ENCODE assay signal across 8 mouse cellular contexts in genomic region chr11:55468012-55468411, GRCm38 (mm10). TPM values are rescaled to one million over a fixed set of nuclear protein-coding genes. Genes with fewer than 3 reads are reported as not detected.
DNase-seq lines count a peak whose midpoint lies in the region; ATAC-seq and TF ChIP-seq lines count a peak whose summit lies in the region.

No protein-coding gene starts in this region.

- 67% methylated on average over 10 of the region's 10 CpGs for WGBS in embryonic facial prominence, embryonic 11.5 days
- 82% methylated on average over 10 of the region's 10 CpGs for WGBS in limb, embryonic 12.5 days

- DNase-seq in cerebellum, adult 9-11 months, result peak; percentile 53
- DNase-seq in cerebellum, adult 8-10 months, result no peak
- DNase-seq in embryonic facial prominence, embryonic 11.5 days (ENCODE audit: low spot score), result no peak
- DNase-seq in heart, postnatal 36 days, result peak; percentile 33 to 36
- no peak for DNase-seq in left cerebral cortex, adult 9 months (ENCODE audit: low spot score in 2 of 2)
- DNase-seq in layer of hippocampus, adult 9-10 months (ENCODE audit: low spot score), result no peak

- no peaks in the 10 kb centered on the region; the same call in none of the 2 replicates for H3K36me3 ChIP-seq in embryonic facial prominence, embryonic 11.5 days (replicated peaks; ENCODE audit: control insufficient read depth, insufficient read depth, low read depth, low read length)
- H3K36me3 ChIP-seq in limb, embryonic 12.5 days, result peaks cover 17% of the 10 kb centered on the region; the same call in 1 of the 2 replicates
- H3K36me3 ChIP-seq in myocyte (ENCODE audit: control insufficient read depth, insufficient read depth), result no peaks in the 10 kb centered on the region

- H3K4me2 ChIP-seq in embryonic facial prominence, embryonic 11.5 days (ENCODE audit: low read depth, low read length), result peak overlapping the region; percentile 47; the same call in 1 of the 2 replicates
- H3K4me2 ChIP-seq in limb, embryonic 12.5 days, result peak overlapping the region; percentile 76
- H3K4me2 ChIP-seq in myocyte (ENCODE audit: low read depth), result peak overlapping the region; percentile 92

- H3K27me3 ChIP-seq in embryonic facial prominence, embryonic 11.5 days (ENCODE audit: control insufficient read depth, insufficient read depth, low read length), result no peaks in the 10 kb centered on the region
- H3K27me3 ChIP-seq in limb, embryonic 12.5 days, result no peaks in the 10 kb centered on the region
- H3K27me3 ChIP-seq in myocyte (ENCODE audit: control insufficient read depth, insufficient read depth, insufficient read length), result no peaks in the 10 kb centered on the region

- peak overlapping the region; percentile 29 for H3K4me3 ChIP-seq in embryonic facial prominence, embryonic 11.5 days (ENCODE audit: low read depth, low read length)
- H3K4me3 ChIP-seq in limb, embryonic 12.5 days (replicated peaks), result peak overlapping the region; percentile 98
- peak overlapping the region; percentile 94 for H3K4me3 ChIP-seq in myocyte

- no peak overlapping the region for H3K27ac ChIP-seq in embryonic facial prominence, embryonic 11.5 days (replicated peaks; ENCODE audit: low read depth, low read length)
- peak overlapping the region; percentile 89 for H3K27ac ChIP-seq in limb, embryonic 12.5 days

- no peaks in the 10 kb centered on the region for H3K9me3 ChIP-seq in embryonic facial prominence, embryonic 11.5 days (replicated peaks; ENCODE audit: control insufficient read depth, low read length)
- H3K9me3 ChIP-seq in limb, embryonic 12.5 days, result no peaks in the 10 kb centered on the region

- peak overlapping the region; percentile 96 for H3ac ChIP-seq in myocyte (ENCODE audit: control insufficient read depth, insufficient read length)

- H3K9ac ChIP-seq in embryonic facial prominence, embryonic 11.5 days (replicated peaks; ENCODE audit: low read length), result peak overlapping the region; percentile 64; the same call in 1 of the 2 replicates
- H3K9ac ChIP-seq in limb, embryonic 12.5 days (replicated peaks), result peak overlapping the region; percentile 70; the same call in 1 of the 2 replicates

- peaks cover 34% of the 10 kb centered on the region for H3K79me2 ChIP-seq in myocyte (ENCODE audit: control insufficient read depth, insufficient read depth)

- no peaks in the 10 kb centered on the region for H3K4me1 ChIP-seq in embryonic facial prominence, embryonic 11.5 days (ENCODE audit: control insufficient read depth, insufficient read depth, low read length)
- peaks cover 16% of the 10 kb centered on the region for H3K4me1 ChIP-seq in limb, embryonic 12.5 days (replicated peaks)

- intact Hi-C loops in heart, postnatal 36 days (cut with DNase I), result loop anchor here (10.0 kb wide), 1 partner anchor 663 kb away; no protein-coding TSS in a partner anchor

- TF ChIP-seq POLR2A in myocyte (IDR thresholded peaks at IDR 0.05; ENCODE audit: insufficient read length, low read depth), result no peak

- ATAC-seq in embryonic facial prominence, embryonic 11.5 days (replicated peaks; ENCODE audit: insufficient number of reproducible peaks, low FRiP score, low TSS enrichment, low read depth), result no peak
- ATAC-seq in limb, embryonic 12.5 days (ENCODE audit: insufficient number of reproducible peaks, insufficient read depth, low FRiP score, low TSS enrichment, low read depth), result no peak

TF ChIP-seq in myocyte, 11 proteins besides CTCF, POLR2A, EP300 and RAD21:
- no peak for TF ChIP-seq MYOD1 (IDR thresholded peaks at IDR 0.05; ENCODE audit: control insufficient read depth in 1 of 3, insufficient read length in 2 of 3, low read depth in 2 of 3)
- TF ChIP-seq SRF (IDR thresholded peaks at IDR 0.05; ENCODE audit: control insufficient read depth, insufficient read length, low read depth), result no peak
- TF ChIP-seq REST (IDR thresholded peaks at IDR 0.05; ENCODE audit: insufficient read depth, insufficient read length), result no peak
- TF ChIP-seq CEBPB (IDR thresholded peaks at IDR 0.05; ENCODE audit: insufficient read depth, poor library complexity, severe bottlenecking), result no peak
- no peak for TF ChIP-seq USF1 (IDR thresholded peaks at IDR 0.05; ENCODE audit: low read depth)
- TF ChIP-seq MAX (IDR thresholded peaks at IDR 0.05; ENCODE audit: low read depth), result no peak
- TF ChIP-seq TCF3 (IDR thresholded peaks at IDR 0.05; ENCODE audit: insufficient read length, low read depth), result no peak
- TF ChIP-seq TCF12 (IDR thresholded peaks at IDR 0.05; ENCODE audit: insufficient read depth, poor library complexity, severe bottlenecking), result no peak
- TF ChIP-seq E2F4 (IDR thresholded peaks at IDR 0.05; ENCODE audit: insufficient read depth), result no peak
- TF ChIP-seq MYOG (IDR thresholded peaks at IDR 0.05; ENCODE audit: control insufficient read depth in 1 of 3, insufficient read depth in 1 of 3, insufficient read length in 2 of 3, low read depth in 2 of 3), result no peak
- no peak for TF ChIP-seq POLR2AphosphoS2 (IDR thresholded peaks at IDR 0.05; ENCODE audit: insufficient read length, low read depth)

RNA-seq across cellular contexts. Expression of gene G3bp1, which starts 1.5 kb away (rescaled TPM):
- 261 and 263 TPM in 2 replicates for polyA plus RNA-seq in embryonic facial prominence, embryonic 11.5 days (2014; fragmentation: Nextera tagmentation; extraction: Ambion mirVana)
- 10 to 100 TPM; 38.8 to 39.0 TPM for total RNA-seq in heart, postnatal 36 days (2021)
- polyA plus RNA-seq in limb, embryonic 12.5 days (2016; fragmentation: Nextera tagmentation; extraction: Ambion mirVana), result 246 and 248 TPM in 2 replicates
- polyA plus RNA-seq in myocyte (2012; fragmentation: generic; extraction: Trizol), result 52.2 TPM

RNA-seq across cellular contexts. Expression of gene Atox1, which starts 7.0 kb away (rescaled TPM):
- 243 and 262 TPM in 2 replicates for polyA plus RNA-seq in embryonic facial prominence, embryonic 11.5 days (2014; fragmentation: Nextera tagmentation; extraction: Ambion mirVana)
- 100 to 1,000 TPM; 117 to 124 TPM for total RNA-seq in heart, postnatal 36 days (2021)
- polyA plus RNA-seq in limb, embryonic 12.5 days (2016; fragmentation: Nextera tagmentation; extraction: Ambion mirVana), result 264 and 265 TPM in 2 replicates
- 264 TPM for polyA plus RNA-seq in myocyte (2012; fragmentation: generic; extraction: Trizol)

RNA-seq across cellular contexts. Expression of gene Sparc, which starts 45.0 kb away (rescaled TPM):
- 423 and 462 TPM in 2 replicates for polyA plus RNA-seq in embryonic facial prominence, embryonic 11.5 days (2014; fragmentation: Nextera tagmentation; extraction: Ambion mirVana)
- total RNA-seq in heart, postnatal 36 days (2021), result 100 to 1,000 TPM; 645 to 801 TPM
- 444 and 488 TPM in 2 replicates for polyA plus RNA-seq in limb, embryonic 12.5 days (2016; fragmentation: Nextera tagmentation; extraction: Ambion mirVana)
- polyA plus RNA-seq in myocyte (2012; fragmentation: generic; extraction: Trizol), result 1,961 TPM

Comparison
In these comparisons a context has a peak if more than half of its experiments do, and no peak if none do; other contexts are left out.
1. DNase-seq: peak in cerebellum, adult 9-11 months (single experiment) and heart, postnatal 36 days (2 of 2); none in cerebellum, adult 8-10 months (single experiment), embryonic facial prominence, embryonic 11.5 days (single experiment), left cerebral cortex, adult 9 months (0 of 2) and layer of hippocampus, adult 9-10 months (single experiment).
2. H3K4me3 ChIP-seq: peak in every context shown above with its lines; median percentile 98 in limb, embryonic 12.5 days; 94 in myocyte; 29 in embryonic facial prominence, embryonic 11.5 days.
3. Peak in every context shown above with its lines, with median percentiles within 50 percentile points of each other: H3K4me2 ChIP-seq.